Comparison of ENCODE assay signal across 18 mouse cellular contexts in genomic region chr10:80127920-80128319, GRCm38 (mm10). TPM values are rescaled to one million over a fixed set of nuclear protein-coding genes. Genes with fewer than 3 reads are reported as not detected.
A peak's percentile ranks its signal among the peaks of the same experiment; 100 is the strongest.
DNase-seq lines count a peak whose midpoint lies in the region; ATAC-seq and TF ChIP-seq lines count a peak whose summit lies in the region.
"Had no signal": no experiment of that assay in that cellular context is flagged by ENCODE, and none has a peak within 500 bp of the region (broad histone marks: within the 10 kb centered on the region; RNA-seq: fewer than 3 reads in every experiment).

No protein-coding gene starts in this region.

- H3K4me3 ChIP-seq in gastrocnemius, adult 2 months = no peak overlapping the region
- no peak overlapping the region for H3K4me3 ChIP-seq in hindbrain, embryonic 12.5 days
- H3K4me3 ChIP-seq in hindbrain, postnatal 0 days (ENCODE audit: low read length) = no peak overlapping the region
- no peak overlapping the region for H3K4me3 ChIP-seq in liver, embryonic 15.5 days (replicated peaks)
- H3K4me3 ChIP-seq in liver, embryonic 12.5 days = no peak overlapping the region
- H3K4me3 ChIP-seq in olfactory bulb, adult 2 months (ENCODE audit: insufficient read depth, low read depth, low read length) = no peak overlapping the region
- H3K4me3 ChIP-seq: embryonic facial prominence, embryonic 15.5 days; forebrain, embryonic 10.5 days; heart, adult 2 months; heart, embryonic 15.5 days; intestine, embryonic 15.5 days had no signal

- intact Hi-C loops in gastrocnemius, adult 2 months (cut with DNase I) = no loop called here

- H3K27me3 ChIP-seq in hindbrain, embryonic 12.5 days = peaks cover 9% of the 10 kb centered on the region; the same call in 1 of the 2 replicates
- no peaks in the 10 kb centered on the region for H3K27me3 ChIP-seq in hindbrain, postnatal 0 days (ENCODE audit: insufficient read depth, low read length)
- no peaks in the 10 kb centered on the region for H3K27me3 ChIP-seq in liver, embryonic 15.5 days
- H3K27me3 ChIP-seq in liver, embryonic 12.5 days (replicated peaks) = no peaks in the 10 kb centered on the region
- H3K27me3 ChIP-seq: embryonic facial prominence, embryonic 15.5 days; heart, embryonic 15.5 days; intestine, embryonic 15.5 days had no signal

- peaks cover 16% of the 10 kb centered on the region for H3K4me1 ChIP-seq in hindbrain, embryonic 12.5 days
- no peaks in the 10 kb centered on the region; the same call in 1 of the 2 replicates for H3K4me1 ChIP-seq in hindbrain, postnatal 0 days (ENCODE audit: insufficient read depth, low read length)
- peaks cover 94% of the 10 kb centered on the region for H3K4me1 ChIP-seq in liver, embryonic 15.5 days (replicated peaks)
- H3K4me1 ChIP-seq in liver, embryonic 12.5 days = peaks cover 79% of the 10 kb centered on the region
- H3K4me1 ChIP-seq in olfactory bulb, adult 2 months (ENCODE audit: control insufficient read depth, insufficient read depth, low read length) = peaks cover 21% of the 10 kb centered on the region

- TF ChIP-seq POLR2A in olfactory bulb, adult 2 months (IDR thresholded peaks at IDR 0.05; ENCODE audit: insufficient read depth, low read depth, low read length) = 0 out of 2 replicates have a peak, but pooled peaks have one; percentile 17

- TF ChIP-seq CTCF in gastrocnemius, adult 2 months (IDR thresholded peaks at IDR 0.05) = no peak
- no peak for TF ChIP-seq CTCF in hindbrain, postnatal 0 days (IDR thresholded peaks at IDR 0.05; ENCODE audit: low read depth)
- no peak for TF ChIP-seq CTCF in olfactory bulb, adult 2 months (IDR thresholded peaks at IDR 0.05; ENCODE audit: insufficient read depth, low read depth, low read length)

- no peak overlapping the region for H3K4me2 ChIP-seq in hindbrain, embryonic 12.5 days (replicated peaks)
- no peak overlapping the region for H3K4me2 ChIP-seq in hindbrain, postnatal 0 days (ENCODE audit: low read depth, low read length)
- no peak overlapping the region for H3K4me2 ChIP-seq in liver, embryonic 15.5 days
- no peak overlapping the region for H3K4me2 ChIP-seq in liver, embryonic 12.5 days
- H3K4me2 ChIP-seq: embryonic facial prominence, embryonic 15.5 days; heart, embryonic 11.5 days; heart, embryonic 15.5 days; intestine, embryonic 15.5 days had no signal

- no peak for ATAC-seq in hindbrain, embryonic 12.5 days (ENCODE audit: low FRiP score)
- no peak for ATAC-seq in hindbrain, postnatal 0 days
- no peak for ATAC-seq in liver, embryonic 15.5 days (ENCODE audit: insufficient read depth)
- no peak for ATAC-seq in liver, embryonic 12.5 days
- ATAC-seq: forebrain, embryonic 16.5 days; intestine, embryonic 15.5 days had no signal

- DNase-seq in gastrocnemius, adult 2 months = peak; percentile 17
- DNase-seq in gastrocnemius, postnatal 10 days = no peak
- DNase-seq in hindbrain, postnatal 0 days (ENCODE audit: low spot score) = no peak
- no peak for DNase-seq in adrenal gland, adult 8-10 months
- DNase-seq: adrenal gland, adult 2 months; adrenal gland, postnatal 36 days; heart, adult 2 months; heart, postnatal 14 days had no signal

- H3K27ac ChIP-seq in gastrocnemius, adult 2 months = no peak overlapping the region
- H3K27ac ChIP-seq in hindbrain, embryonic 12.5 days = no peak overlapping the region; the same call in 1 of the 2 replicates
- no peak overlapping the region for H3K27ac ChIP-seq in hindbrain, postnatal 0 days
- H3K27ac ChIP-seq in liver, embryonic 15.5 days (replicated peaks) = peak overlapping the region; percentile 67; the same call in 1 of the 2 replicates
- H3K27ac ChIP-seq in liver, embryonic 12.5 days = no peak overlapping the region
- H3K27ac ChIP-seq in olfactory bulb, adult 2 months (ENCODE audit: insufficient read depth, low read depth, low read length) = no peak overlapping the region
- H3K27ac ChIP-seq: embryonic facial prominence, embryonic 15.5 days; forebrain, embryonic 10.5 days; heart, adult 2 months; heart, embryonic 15.5 days; intestine, embryonic 15.5 days had no signal

- no peaks in the 10 kb centered on the region for H3K9me3 ChIP-seq in hindbrain, embryonic 12.5 days (replicated peaks)
- H3K9me3 ChIP-seq in hindbrain, postnatal 0 days (ENCODE audit: low read length) = no peaks in the 10 kb centered on the region
- H3K9me3 ChIP-seq in liver, embryonic 15.5 days (replicated peaks) = no peaks in the 10 kb centered on the region
- H3K9me3 ChIP-seq in liver, embryonic 12.5 days (replicated peaks) = no peaks in the 10 kb centered on the region
- H3K9me3 ChIP-seq: embryonic facial prominence, embryonic 15.5 days; forebrain, embryonic 10.5 days; heart, embryonic 15.5 days; intestine, embryonic 15.5 days had no signal

- WGBS in hindbrain, embryonic 12.5 days = 95% methylated on average over 8 of the region's 8 CpGs
- 96% methylated on average over 8 of the region's 8 CpGs for WGBS in hindbrain, postnatal 0 days
- WGBS in liver, embryonic 15.5 days (ENCODE audit: insufficient replicate concordance) = 93% methylated on average over 8 of the region's 8 CpGs
- 92% methylated on average over 8 of the region's 8 CpGs for WGBS in liver, embryonic 12.5 days (ENCODE audit: insufficient replicate concordance)
- 90% methylated on average over 8 of the region's 8 CpGs for WGBS in olfactory bulb, adult 2 months

- peaks cover 91% of the 10 kb centered on the region for H3K36me3 ChIP-seq in hindbrain, embryonic 12.5 days
- H3K36me3 ChIP-seq in hindbrain, postnatal 0 days (ENCODE audit: insufficient read depth, low read length) = peaks cover 44% of the 10 kb centered on the region
- H3K36me3 ChIP-seq in liver, embryonic 15.5 days (replicated peaks) = peaks cover 98% of the 10 kb centered on the region
- H3K36me3 ChIP-seq in liver, embryonic 12.5 days = peaks cover 100% of the 10 kb centered on the region

- H3K9ac ChIP-seq in hindbrain, embryonic 12.5 days = 0 out of 2 replicates have a peak overlapping the region, but pooled peaks have one; percentile 20
- H3K9ac ChIP-seq in hindbrain, postnatal 0 days (replicated peaks; ENCODE audit: low read length) = no peak overlapping the region
- H3K9ac ChIP-seq in liver, embryonic 15.5 days = no peak overlapping the region
- no peak overlapping the region for H3K9ac ChIP-seq in liver, embryonic 12.5 days
- H3K9ac ChIP-seq: embryonic facial prominence, embryonic 15.5 days; heart, embryonic 15.5 days; intestine, embryonic 15.5 days had no signal

RNA-seq across cellular contexts. Expression of gene Atp5d, which starts 10.5 kb away (rescaled TPM):
- 100 to 1,000 TPM; 535 to 725 TPM for total RNA-seq in gastrocnemius, adult 2 months (2021)
- total RNA-seq in gastrocnemius, postnatal 10 days (2021) = 100 to 1,000 TPM; 576 to 659 TPM
- 351 and 385 TPM in 2 replicates for polyA plus RNA-seq in hindbrain, embryonic 12.5 days (2016; fragmentation: Nextera tagmentation; extraction: Ambion mirVana)
- 273 and 303 TPM in 2 replicates for total RNA-seq in hindbrain, postnatal 0 days (2014; rRNA removed)
- polyA plus RNA-seq in hindbrain, postnatal 0 days (2015; fragmentation: Nextera tagmentation; extraction: Ambion mirVana) = 733 and 736 TPM in 2 replicates
- 291 and 300 TPM in 2 replicates for polyA plus RNA-seq in liver, embryonic 15.5 days (2015; fragmentation: Nextera tagmentation; extraction: Ambion mirVana)
- 393 and 419 TPM in 2 replicates for polyA plus RNA-seq in liver, embryonic 12.5 days (2016; fragmentation: Nextera tagmentation; extraction: Ambion mirVana)
- not detected in 2 replicates for polyA plus RNA-seq in olfactory bulb, adult 2 months (2012; ENCODE audit: insufficient read depth, insufficient read length, low replicate concordance, missing spikeins)
- total RNA-seq in adrenal gland, adult 8-10 months (2022) = 100 to 1,000 TPM; 380 to 452 (median 425) TPM

RNA-seq across cellular contexts. Expression of gene Stk11, which starts 12.3 kb away (rescaled TPM):
- total RNA-seq in gastrocnemius, adult 2 months (2021) = 100 to 1,000 TPM; 144 to 153 TPM
- total RNA-seq in gastrocnemius, postnatal 10 days (2021) = 100 to 1,000 TPM; 105 to 110 TPM
- 13.1 and 16.1 TPM in 2 replicates for polyA plus RNA-seq in hindbrain, embryonic 12.5 days (2016; fragmentation: Nextera tagmentation; extraction: Ambion mirVana)
- 86.4 and 86.6 TPM in 2 replicates for total RNA-seq in hindbrain, postnatal 0 days (2014; rRNA removed)
- polyA plus RNA-seq in hindbrain, postnatal 0 days (2015; fragmentation: Nextera tagmentation; extraction: Ambion mirVana) = 13.9 and 15.0 TPM in 2 replicates
- polyA plus RNA-seq in liver, embryonic 15.5 days (2015; fragmentation: Nextera tagmentation; extraction: Ambion mirVana) = 16.4 and 21.8 TPM in 2 replicates
- 18.6 and 19.8 TPM in 2 replicates for polyA plus RNA-seq in liver, embryonic 12.5 days (2016; fragmentation: Nextera tagmentation; extraction: Ambion mirVana)
- polyA plus RNA-seq in olfactory bulb, adult 2 months (2012; ENCODE audit: insufficient read depth, insufficient read length, low replicate concordance, missing spikeins) = not detected in 2 replicates
- total RNA-seq in adrenal gland, adult 8-10 months (2022) = 100 to 1,000 TPM; 127 to 146 (median 143) TPM

RNA-seq across cellular contexts. Expression of gene Cbarp, which starts 12.7 kb away (rescaled TPM):
- 1 to 10 TPM; 1.8 to 2.3 TPM for total RNA-seq in gastrocnemius, adult 2 months (2021)
- total RNA-seq in gastrocnemius, postnatal 10 days (2021) = 1 to 10 TPM; 2.3 to 3.2 TPM
- 18.4 and 22.3 TPM in 2 replicates for polyA plus RNA-seq in hindbrain, embryonic 12.5 days (2016; fragmentation: Nextera tagmentation; extraction: Ambion mirVana)
- total RNA-seq in hindbrain, postnatal 0 days (2014; rRNA removed) = 270 and 288 TPM in 2 replicates
- polyA plus RNA-seq in hindbrain, postnatal 0 days (2015; fragmentation: Nextera tagmentation; extraction: Ambion mirVana) = 95.5 and 106 TPM in 2 replicates
- 0.35 and 0.51 TPM in 2 replicates for polyA plus RNA-seq in liver, embryonic 15.5 days (2015; fragmentation: Nextera tagmentation; extraction: Ambion mirVana)
- polyA plus RNA-seq in liver, embryonic 12.5 days (2016; fragmentation: Nextera tagmentation; extraction: Ambion mirVana) = 0.94 and 0.96 TPM in 2 replicates
- not detected in 2 replicates for polyA plus RNA-seq in olfactory bulb, adult 2 months (2012; ENCODE audit: insufficient read depth, insufficient read length, low replicate concordance, missing spikeins)
- 10 to 100 TPM; 58.4 to 92.4 (median 81.9) TPM for total RNA-seq in adrenal gland, adult 8-10 months (2022)

RNA-seq across cellular contexts. Expression of gene Midn, which starts 20.2 kb away (rescaled TPM):
- 10 to 100 TPM; 34.3 to 39.8 TPM for total RNA-seq in gastrocnemius, adult 2 months (2021)
- total RNA-seq in gastrocnemius, postnatal 10 days (2021) = 10 to 100 TPM; 34.3 to 62.7 TPM
- 42.1 and 54.5 TPM in 2 replicates for polyA plus RNA-seq in hindbrain, embryonic 12.5 days (2016; fragmentation: Nextera tagmentation; extraction: Ambion mirVana)
- total RNA-seq in hindbrain, postnatal 0 days (2014; rRNA removed) = 146 and 172 TPM in 2 replicates
- 14.7 and 15.8 TPM in 2 replicates for polyA plus RNA-seq in hindbrain, postnatal 0 days (2015; fragmentation: Nextera tagmentation; extraction: Ambion mirVana)
- 2.9 and 3.1 TPM in 2 replicates for polyA plus RNA-seq in liver, embryonic 15.5 days (2015; fragmentation: Nextera tagmentation; extraction: Ambion mirVana)
- polyA plus RNA-seq in liver, embryonic 12.5 days (2016; fragmentation: Nextera tagmentation; extraction: Ambion mirVana) = 5.7 and 6.3 TPM in 2 replicates
- 128 TPM in 1 of 2 replicates, not detected in the other for polyA plus RNA-seq in olfactory bulb, adult 2 months (2012; ENCODE audit: insufficient read depth, insufficient read length, low replicate concordance, missing spikeins)
- total RNA-seq in adrenal gland, adult 8-10 months (2022) = 100 to 1,000 TPM in 1 of 4 experiments, 10 to 100 TPM in 3; 56.4 to 145 (median 90.1) TPM

RNA-seq across cellular contexts. Expression of gene Sbno2, which starts 22.5 kb away (rescaled TPM):
- total RNA-seq in gastrocnemius, adult 2 months (2021) = 1 to 10 TPM; 6.2 to 7.1 TPM
- total RNA-seq in gastrocnemius, postnatal 10 days (2021) = 10 to 100 TPM in 1 of 2 experiments, 1 to 10 TPM in 1; 7.7 to 11.6 TPM
- polyA plus RNA-seq in hindbrain, embryonic 12.5 days (2016; fragmentation: Nextera tagmentation; extraction: Ambion mirVana) = 15.1 TPM in 2 replicates
- total RNA-seq in hindbrain, postnatal 0 days (2014; rRNA removed) = 22.8 and 23.7 TPM in 2 replicates
- polyA plus RNA-seq in hindbrain, postnatal 0 days (2015; fragmentation: Nextera tagmentation; extraction: Ambion mirVana) = 6.9 and 7.8 TPM in 2 replicates
- polyA plus RNA-seq in liver, embryonic 15.5 days (2015; fragmentation: Nextera tagmentation; extraction: Ambion mirVana) = 10.4 and 12.3 TPM in 2 replicates
- 15.0 and 15.4 TPM in 2 replicates for polyA plus RNA-seq in liver, embryonic 12.5 days (2016; fragmentation: Nextera tagmentation; extraction: Ambion mirVana)
- not detected in 2 replicates for polyA plus RNA-seq in olfactory bulb, adult 2 months (2012; ENCODE audit: insufficient read depth, insufficient read length, low replicate concordance, missing spikeins)
- 10 to 100 TPM; 27.4 to 54.8 (median 45.1) TPM for total RNA-seq in adrenal gland, adult 8-10 months (2022)

Comparison
In these comparisons a context has a peak if more than half of its experiments do, and no peak if none do; other contexts are left out.
1. RNA of gene Stk11, which starts 12.3 kb away (polyA plus RNA-seq): not detected in olfactory bulb, adult 2 months; 18.6 to 19.8 TPM in liver, embryonic 12.5 days, 16.4 to 21.8 TPM in liver, embryonic 15.5 days, 13.1 to 16.1 TPM in hindbrain, embryonic 12.5 days and 13.9 to 15.0 TPM in hindbrain, postnatal 0 days; every median in the first group is over 10 times any median in the second.